Mouse (Mus musculus): ENCODE data around the gene Prr22.

Gene Prr22

DNA sequence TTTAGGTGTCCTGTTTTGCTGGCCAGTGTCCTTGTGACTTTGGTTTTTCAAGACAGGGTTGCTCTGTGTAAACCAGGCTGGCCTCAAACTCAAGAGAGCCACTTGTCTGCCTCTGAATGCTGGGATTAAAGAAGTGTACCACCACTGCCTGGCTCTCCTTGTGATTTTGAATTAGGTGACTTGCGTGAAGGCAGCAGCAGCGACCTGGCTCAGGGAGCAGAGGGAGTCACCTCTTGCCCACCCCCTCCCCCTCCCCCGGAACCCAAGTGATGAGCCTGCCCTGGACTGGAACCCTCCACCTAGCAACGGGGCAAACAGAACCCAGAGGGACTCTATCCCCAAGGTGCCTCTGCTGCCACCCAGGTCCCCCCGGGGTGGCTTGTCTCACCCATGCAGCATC, at the start of gene Prr22:
Gene Prr22 (plus strand): TSS at position 301 of the 400 bp plus-strand sequence.
- no peak for DNase-seq

DNA sequence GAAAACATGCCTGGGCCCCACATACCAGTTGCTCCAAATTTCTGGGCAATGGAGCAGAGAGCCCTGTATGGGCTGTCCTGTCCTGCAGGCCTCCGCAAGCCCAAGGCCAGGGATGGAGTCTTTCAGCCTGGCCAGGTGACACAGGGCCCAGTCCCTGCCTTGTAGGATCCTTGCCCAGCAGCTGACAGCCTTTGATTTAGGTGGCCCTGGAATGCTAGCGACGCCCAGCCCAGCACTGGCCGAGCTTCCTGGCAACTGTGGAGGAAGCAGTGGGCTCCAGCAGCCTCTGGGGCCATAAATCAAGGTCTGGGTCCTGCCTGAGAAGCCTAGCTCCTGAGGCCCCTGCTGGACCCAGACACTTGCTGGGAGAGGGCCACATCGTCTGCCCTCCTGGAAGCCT, 47.6 kb upstream of the Prr22 start:
- DNase-seq = no peak

DNA sequence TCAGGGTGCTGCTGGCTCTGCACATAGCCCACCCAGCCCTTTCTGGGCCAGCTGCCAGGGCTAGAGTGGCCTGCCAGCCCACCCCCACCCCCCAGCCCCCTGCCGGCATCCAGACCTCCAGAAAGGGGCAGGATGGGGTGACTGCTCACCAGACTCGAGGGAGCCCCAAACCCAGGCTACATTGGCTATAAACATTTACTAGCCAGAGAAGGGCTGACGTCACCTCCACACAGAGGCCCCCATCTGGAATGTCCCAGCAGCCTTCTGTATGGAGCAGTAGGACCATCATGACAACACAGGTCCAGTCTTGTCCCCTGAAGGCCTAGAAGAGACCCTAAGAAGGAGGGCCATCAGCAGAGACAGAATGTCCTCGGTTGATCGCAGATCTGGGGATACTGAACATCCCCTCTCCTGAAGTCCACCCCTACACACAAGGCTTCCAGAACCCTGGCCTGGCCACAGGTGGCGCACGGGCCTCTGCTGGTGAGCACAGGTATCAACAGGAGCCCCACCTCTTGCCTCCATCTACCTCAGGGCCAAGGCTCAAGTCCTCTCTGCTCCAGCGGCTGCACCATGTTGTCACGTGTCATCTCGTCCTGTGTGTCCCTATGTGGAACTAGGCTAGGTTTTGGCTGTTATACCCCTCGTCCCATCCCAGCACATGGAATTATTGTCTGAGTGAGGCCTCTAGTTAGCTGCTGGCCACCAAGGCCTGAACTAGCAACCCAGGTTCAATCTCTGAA, 46.5 kb upstream of the Prr22 start:
- DNase-seq = no peak

DNA sequence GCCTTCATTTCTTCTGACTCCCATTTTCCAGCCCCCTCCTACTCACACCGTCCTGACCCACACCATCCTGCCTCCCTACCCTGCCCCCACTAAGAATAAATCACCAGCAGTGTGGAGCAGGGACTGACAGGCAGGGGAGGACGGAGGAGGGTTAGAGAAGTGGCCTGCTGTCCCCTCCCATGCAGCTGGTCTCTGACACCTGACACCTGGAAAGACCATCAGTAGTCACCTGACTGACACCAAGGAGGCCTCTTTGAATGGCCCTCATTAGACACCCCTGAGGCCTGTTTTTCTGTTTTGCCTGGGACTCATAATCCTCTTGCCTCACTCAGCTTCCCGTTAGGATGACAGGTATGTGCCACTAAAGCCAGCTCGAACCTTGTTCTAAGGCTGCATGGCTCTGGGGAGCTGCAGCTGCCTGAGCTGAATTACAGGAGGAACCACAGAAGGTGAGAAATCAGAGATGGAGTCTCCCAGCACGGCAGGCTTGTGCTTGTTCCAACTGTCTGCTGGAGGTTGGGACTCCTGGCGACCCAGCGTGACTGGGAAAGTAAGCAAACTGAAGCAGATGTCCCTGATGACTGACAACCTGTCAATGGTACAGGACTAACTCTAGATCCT, 42.9 kb upstream of the Prr22 start:
- no peak for DNase-seq

DNA sequence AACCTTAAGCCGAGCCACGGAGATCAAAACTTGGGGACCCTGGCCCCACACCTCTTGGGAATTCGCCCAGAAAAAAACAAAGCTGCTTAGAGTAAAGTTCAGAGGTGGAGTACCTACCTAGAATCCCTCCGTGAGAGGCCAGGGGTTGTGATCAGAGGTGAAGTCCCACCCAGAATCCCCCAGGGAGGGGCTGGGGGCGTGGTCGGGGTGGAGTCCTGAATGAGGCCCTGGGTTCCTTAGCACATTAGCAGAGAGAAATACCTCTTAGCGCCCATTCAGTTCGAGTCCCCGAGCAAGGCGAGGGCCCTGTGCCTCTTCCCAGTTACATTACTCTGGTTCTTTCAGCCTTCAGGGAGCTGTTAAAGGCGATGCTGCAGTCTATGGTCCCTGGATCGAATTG, 42.4 kb upstream of the Prr22 start:
- DNase-seq = no peak

DNA sequence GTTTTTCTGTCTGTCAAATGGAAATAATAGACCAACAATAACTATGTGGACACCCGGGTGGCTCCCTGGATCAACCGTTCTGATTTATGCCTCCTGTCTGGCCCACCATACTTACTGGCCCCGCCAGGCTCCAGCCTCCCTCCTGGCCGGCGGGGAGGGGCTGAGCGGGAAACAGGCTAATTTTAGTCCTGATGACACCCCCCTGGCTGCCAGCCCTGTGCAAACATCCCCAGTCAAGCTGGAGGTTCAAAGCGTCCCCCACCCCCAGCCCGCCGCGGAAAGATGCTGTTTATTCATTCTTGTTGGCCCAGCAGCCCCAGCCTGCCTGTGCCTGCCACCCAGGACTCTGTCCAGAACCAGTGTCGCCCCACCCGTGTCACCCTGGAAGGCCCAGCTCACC, 41.9 kb upstream of the Prr22 start:
- DNase-seq = peak; percentile 69 to 86

DNA sequence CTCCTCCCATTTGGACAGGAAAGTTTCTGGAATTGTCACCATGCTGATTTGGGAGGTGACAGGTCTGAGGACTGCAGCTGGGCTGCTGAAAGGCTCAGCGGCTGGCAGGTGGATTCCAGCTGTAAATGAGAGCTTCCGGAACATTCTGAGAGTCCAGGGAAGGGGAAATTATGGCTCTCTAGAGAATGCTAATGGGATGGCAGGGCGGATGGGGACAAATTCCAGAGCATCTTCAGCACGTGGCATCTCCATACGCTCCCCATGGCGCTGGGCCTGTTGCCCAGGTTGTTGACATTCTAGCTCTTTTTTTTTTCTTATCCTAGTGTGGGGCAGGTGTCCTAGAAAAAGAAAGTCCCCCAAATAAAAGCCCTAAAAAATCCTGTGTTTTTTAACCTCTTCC, 40.9 kb upstream of the Prr22 start:
- DNase-seq = no peak

DNA sequence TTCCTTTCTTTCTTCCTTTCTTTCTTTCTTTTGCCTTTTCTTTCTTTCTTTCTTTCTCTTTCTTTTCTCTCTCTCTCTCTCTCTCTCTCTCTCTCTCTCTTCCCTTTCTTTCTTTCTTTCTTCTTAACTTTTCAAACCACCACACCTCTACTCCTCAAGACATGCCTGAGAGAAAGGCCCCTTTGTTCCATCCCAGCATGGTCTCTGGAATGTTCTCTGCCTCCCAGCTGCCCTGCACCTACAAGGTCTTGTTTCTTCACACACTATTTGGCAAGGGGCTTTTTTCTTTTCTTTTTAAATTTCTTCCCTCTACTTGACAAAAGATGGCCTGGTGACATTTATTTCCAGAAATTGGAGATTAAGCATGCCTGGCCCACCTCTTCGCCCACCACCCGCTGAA, 40.4 kb upstream of the Prr22 start:
- DNase-seq = no peak

DNA sequence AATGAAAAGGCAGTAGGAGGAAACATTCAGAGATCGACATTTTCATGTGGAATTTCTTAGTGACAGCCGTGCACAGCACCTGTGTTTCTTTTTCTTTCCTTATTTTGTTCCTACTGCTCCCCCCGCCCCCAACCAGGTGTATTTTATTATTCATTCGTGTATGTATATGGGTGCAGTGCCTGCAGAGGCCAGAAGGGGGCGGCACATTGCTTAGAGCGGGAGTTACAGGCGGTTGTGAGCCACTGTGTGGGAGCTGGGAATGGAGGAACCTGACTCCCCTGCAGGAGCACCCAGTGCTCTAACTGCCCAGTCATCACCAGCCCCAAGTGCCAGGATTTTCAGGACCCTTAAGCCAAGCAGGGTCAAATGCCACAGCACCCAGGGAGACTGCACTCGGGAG, 33.5 kb upstream of the Prr22 start:
- DNase-seq = no peak

DNA sequence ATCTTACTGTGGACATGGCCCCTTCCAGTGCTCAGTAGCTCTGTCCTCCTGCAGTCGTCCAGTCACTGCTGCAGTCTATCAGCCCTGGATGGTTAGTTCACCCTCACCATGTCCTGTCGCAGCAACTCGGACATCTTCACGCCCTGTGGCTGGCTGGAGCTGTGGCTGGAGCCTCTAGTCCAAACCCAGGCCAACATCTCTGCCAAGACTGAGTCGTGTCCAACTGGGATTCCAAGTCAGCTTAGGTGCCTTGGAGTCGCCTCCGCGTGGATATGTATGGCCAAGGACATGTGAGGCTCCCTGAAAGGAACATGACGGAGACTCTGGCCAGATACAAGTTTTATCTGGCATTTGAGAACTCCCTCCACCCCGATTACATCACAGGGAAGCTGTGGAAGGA, 31.8 kb upstream of the Prr22 start:
- DNase-seq = no peak

DNA sequence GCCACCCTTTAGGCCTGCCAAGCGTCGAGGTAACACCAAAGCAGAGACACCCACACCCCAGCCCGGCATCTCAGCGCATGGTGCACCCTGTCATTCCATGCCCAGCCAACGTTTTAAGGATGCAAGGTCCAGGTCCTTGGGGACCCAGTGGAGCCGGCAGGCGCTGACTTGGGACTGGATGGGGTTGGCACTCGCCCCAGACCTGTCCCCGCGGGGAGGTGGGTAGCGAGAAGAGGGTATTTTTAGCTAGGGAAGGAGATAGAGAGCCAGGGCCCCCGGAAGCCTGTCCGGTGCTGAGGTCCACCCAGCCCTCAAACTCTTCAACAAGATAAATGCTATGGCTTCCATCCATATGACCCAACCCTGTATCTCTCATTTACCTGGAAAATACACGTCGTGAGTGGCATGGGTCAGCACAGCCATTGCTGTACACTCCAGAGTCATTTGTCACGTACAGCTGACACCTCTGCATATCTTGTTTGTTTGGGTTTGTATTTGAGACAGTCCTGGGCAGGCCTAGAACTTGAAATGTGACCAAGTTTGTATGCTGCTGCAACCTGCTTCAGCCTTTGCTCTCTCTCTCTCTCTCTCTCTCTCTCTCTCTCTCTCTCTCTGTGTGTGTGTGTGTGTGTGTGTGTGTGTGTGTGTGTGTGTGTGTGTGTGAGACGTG, 29.8 kb upstream of the Prr22 start:
- DNase-seq = no peak

DNA sequence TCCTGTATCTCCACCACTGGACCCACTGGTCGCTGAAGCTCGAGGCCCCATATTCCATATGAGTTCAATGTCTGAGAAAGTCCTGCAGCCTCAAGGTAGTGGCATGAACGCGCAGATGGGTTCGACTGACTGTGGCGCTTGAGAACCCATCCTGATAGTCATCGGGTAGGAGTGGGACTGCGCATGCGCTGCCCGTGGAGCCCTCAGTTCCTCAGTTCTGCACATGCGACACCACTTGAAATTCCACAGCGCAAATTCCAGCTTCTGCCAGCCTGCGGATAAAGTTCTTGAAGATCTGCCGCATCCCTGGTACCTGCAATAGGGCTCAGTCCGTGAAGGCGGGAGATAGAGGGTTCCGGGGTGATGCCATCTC, 29.3 kb upstream of the Prr22 start:
- DNase-seq = no peak

DNA sequence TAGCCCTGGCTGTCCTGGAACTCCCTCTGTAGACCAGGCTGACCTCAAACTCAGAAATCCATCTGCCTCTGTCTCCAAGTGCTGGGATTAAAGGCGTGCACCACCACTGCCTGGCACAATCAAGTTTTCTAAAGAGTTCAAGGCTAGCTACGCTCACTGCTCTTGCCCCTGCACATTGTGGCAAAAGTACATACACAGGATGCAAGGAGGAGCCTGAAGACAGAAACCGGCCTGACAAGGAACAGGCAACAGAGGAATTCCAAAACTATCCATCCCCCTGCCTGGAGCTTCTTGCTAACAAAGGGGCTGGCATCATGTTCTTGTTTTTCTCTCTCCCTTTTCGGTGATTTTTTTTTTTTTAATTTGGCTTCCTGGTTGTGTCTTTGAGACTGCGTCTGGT, 25.9 kb upstream of the Prr22 start:
- DNase-seq = no peak

DNA sequence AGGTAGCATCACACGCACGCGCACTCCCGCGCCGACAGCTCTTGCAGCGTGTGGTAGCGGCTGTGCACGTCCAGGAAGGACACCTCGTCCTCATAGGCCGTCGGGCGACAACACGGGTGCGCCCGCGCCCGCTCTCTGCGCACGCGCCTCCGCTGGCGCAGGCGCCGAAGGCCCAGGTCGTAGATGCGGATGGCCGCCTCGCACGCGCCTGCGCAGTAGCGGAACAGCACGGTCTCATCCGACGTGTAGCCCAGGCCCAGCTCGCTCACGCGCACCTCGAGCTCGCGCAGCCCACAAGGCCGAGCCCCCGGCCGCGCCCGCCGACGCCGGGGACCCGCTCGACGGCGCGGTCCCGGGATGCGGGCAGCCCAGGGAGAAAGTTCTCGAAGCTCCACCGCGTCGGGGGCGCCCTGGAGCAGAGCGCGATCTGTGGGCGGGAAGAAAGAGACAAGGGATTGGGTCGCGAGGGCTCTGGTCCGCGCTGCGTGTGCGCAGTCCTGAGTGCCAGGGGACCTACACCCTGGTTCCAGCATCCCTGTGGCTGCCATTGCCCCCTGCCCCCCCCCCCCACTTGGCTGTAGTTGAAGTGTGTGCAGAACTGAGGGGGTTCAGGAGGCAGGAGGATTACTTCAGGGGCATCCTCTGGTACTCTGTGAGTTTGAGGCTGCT, 18.5 kb upstream of the Prr22 start:
- DNase-seq = peak; percentile 60 to 81

DNA sequence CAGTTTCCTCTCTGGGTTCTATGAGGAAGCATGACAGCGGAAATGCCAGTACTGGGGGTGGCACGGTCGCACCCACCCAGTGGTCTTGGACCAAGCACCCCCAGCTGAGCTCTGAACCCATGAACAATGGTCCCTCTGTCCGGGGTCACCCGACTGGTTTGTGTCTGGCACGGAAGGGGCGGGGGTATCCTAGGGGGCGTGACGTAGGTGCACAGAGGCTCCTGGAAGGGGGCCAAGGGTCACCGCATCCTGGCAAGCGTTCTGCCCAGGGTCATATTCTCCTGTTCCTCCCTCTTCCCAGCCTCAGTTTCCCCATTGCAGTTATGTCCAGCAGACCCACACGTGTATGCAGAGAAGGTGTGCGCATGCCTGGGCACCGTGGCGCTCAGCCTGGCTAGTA, 16.6 kb upstream of the Prr22 start:
- DNase-seq = no peak

DNA sequence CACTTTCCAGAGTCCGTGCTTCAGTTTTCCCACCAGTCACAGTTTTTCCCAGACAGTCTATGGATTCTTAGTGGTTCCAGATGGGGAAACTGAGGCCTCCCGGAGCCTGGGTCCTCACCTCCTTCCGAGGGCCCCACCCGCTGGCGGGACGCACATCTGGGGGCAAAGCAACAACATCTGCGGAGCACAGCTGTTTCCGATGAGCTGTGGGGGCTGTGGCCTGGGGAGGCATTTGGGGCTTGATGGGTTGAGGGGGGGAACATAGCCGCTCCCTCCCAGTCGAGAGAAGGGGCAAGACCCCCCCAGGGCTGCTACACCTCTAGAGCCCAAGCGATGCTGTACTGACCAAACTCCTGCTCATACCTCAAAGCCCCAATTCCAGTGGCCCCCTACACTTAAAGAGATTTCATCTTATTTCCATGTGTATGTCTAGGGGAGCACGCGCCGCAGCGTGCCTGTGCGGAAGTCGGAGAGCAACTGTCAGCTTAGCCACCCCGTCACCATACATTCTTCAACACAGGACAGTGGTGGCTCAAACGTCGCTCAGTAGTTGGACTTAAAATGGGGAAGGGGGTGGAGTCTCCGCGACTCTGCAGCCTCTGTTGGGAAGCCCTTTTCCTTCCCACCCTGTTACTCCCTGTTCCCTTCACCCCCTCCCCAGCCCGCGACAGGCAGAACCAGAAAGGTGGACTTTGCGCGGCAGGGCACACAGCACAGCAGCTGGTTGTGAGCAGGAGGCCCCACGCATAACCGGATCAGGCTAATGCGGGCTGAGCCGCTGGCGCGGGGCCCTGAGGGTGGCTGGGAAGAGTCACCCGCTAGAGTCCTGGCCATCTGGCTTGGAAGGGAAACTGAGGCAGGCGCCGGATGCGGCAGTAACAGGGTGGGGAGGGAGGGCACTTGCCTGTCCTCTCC, 15.5 kb upstream of the Prr22 start:
- no peak for DNase-seq

DNA sequence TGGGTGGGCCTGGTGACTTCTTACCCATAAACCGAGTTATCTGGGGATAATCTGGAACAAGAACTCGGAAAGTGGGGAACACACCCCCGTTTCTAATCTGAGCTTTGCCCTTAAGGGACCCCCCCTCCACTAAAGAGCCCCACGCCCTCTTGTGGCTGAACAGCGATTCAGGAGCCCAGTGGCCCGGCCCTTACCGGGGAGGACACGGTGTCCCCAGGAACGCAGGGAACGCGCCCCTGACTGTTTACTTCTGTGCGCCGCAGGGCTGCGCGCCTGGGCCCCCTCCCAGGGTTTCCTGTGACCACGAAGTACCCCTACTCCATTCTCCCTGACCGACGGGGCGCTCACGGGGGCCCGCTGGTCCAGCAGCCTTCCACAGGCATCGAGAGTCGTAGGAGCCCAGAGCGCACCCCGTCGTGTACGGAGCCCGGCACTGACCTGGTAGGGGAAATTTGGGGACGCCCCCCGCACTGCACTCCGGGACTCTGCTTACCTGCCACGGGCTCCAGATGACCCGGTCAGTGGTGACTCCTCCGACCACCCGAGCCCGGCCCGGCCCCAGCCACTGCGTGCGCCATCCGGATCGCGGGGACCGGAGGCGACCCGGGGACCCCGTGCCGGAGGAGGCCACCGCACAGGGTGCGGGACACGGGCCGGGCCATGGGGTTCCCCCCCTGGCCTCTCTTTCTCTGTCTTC, 13.2 kb upstream of the Prr22 start:
- DNase-seq = peak in 1 of 2 experiments; percentile 60

DNA sequence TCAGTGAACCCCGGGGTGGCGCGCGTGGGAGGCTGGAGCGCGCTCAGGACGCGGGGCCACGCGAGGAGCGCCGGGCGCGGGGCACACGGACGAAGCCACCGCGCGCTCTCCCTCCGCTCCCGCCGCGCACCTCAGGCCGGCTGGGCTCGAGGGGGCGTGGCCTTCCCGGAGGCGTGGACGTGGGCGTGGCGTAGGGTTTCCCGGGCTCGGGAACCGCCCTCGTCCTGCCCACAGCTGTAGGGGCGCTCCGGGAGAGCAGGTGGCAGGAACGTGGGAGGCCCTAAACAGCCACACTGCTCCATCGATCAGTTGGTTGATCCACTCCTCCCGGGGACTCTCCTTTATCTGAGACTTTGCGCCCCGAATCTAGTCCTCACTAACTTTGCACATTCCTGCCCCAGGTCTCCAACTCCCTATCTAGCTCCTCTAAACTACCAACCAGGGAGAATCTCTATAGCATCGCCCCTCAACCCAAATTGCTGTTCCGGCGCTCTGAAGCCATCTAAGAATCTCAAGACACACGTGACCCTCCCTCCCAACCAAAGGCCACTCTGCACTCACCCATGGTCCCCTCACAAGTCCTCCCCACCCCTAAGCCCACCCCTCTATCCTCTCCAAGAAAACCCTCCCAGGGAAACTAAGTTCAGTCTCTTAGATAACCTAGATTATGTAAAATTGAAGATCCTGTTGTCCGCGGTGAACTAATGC, 12.5 kb upstream of the Prr22 start, which contains the start of gene Nrtn:
Gene Nrtn (minus strand): TSS at position 115 of the 708 bp plus-strand sequence.
- peak; percentile 90 to 92 for DNase-seq

DNA sequence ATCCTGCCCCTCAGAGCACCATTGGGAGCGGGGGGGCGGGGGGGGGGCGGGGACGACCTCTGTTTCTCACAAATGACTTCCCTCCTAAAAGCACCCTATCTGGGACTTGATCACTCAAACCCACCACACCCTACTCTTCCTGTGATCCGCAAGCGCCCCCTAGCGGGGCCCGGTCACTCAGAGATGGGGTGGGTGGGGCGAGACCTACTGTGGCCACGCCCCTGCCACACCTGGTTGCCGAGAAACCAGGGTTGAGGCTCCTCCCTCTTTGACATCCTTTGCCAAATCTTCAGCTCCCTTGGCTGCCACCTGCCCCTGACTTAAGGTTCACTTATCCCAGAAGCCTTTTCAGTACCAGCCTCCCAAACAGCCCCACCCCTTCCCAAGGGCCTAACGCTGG, 11.9 kb upstream of the Prr22 start:
- peak; percentile 84 to 86 for DNase-seq

DNA sequence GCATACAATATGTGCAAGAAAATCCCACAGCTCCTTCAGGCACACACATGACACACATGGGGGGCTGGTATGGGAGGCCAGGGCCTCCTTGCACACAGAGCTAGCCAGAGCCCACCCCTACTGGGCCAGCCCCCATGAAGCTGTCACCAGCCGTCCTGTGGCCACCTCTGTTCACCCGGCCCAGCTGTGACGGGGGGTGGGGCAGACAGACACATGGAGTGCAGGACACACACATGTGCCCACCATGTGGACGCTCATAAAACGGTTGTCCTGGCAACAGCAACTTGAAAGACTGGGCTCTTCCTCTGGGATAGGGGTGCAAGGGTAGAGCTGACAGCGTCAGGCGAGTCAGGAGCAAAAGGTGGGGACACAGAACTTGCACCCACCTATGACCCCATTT, 10.8 kb upstream of the Prr22 start:
- no peak for DNase-seq

DNA sequence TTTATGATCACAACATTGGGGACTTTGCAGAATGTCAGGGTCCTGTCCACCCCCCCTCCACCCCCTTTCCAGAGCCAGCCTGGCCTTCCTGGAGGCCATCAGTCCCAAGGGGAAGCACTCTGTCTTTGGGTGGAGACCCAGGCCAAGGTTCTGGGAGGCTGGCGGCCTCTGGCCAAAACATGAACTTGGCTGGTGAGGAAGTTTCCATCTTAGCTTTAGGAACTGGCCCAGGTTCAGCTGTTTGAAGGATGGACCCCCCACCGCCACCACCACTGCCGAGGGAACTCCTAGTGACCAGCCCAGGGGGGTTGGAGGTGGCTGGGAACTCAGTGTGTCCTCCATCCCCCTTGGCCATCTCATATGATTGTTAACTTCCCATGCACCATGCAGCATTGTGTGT, 9.0 kb upstream of the Prr22 start:
- no peak for DNase-seq

All from lung, postnatal 4 days (tissue).